8 mouse cellular contexts compared by ENCODE assay signal in the genomic region with DNA sequence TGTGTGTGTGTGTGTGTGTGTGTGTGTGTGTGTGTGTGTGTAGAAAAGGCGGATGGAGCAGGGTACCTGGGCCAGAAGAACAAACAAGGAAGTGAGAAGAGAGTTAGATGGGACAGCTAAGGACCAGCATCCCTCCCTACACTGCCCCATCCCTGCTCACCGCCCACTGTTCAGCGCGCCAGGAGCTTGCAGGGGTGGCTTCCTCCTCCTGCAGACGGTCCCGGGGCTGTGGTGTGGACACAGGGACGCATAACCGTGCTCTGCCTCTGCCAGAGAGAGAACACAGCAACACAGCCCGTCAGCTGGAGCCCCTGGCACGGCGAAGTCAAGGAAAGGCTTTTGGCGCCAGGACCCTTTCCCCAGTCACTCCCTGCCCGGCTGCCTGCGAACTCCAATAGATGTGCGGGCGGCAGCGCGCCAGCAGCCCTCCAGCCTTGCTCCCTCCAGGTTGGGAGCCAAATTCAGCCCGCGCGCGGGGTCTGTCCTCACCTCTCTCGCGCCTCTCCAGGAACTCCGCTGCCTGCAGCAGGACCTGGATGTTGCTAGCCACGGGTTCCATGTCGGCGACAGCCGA. TPM values are rescaled to one million over a fixed set of nuclear protein-coding genes. Genes with fewer than 3 reads are reported as not detected.
DNase-seq lines count a peak whose midpoint lies in the region; ATAC-seq lines count a peak whose summit lies in the region.

No protein-coding gene starts in this region.

- H3K4me3 ChIP-seq in forebrain, embryonic 16.5 days (replicated peaks; ENCODE audit: low read length): peak overlapping the region; percentile 93
- H3K4me3 ChIP-seq in neural tube, embryonic 15.5 days (replicated peaks): peak overlapping the region; percentile 83

- H3K4me1 ChIP-seq in forebrain, embryonic 16.5 days (replicated peaks; ENCODE audit: control insufficient read depth, insufficient read depth, low read length): peaks cover 33% of the 10 kb centered on the region
- H3K4me1 ChIP-seq in neural tube, embryonic 15.5 days: peaks cover 40% of the 10 kb centered on the region

- ATAC-seq in cerebellum, adult (ENCODE audit: insufficient number of reproducible peaks, low FRiP score, low TSS enrichment): no peak
- peak; percentile 19 for ATAC-seq in forebrain, embryonic 16.5 days
- ATAC-seq in neural tube, embryonic 15.5 days (ENCODE audit: low FRiP score): peak; percentile 25

- DNase-seq in cerebellum, adult 11-12 months: peak; percentile 60
- peak; percentile 31 for DNase-seq in right cerebral cortex, adult 18-20 months
- no peak for DNase-seq in right cerebral cortex, postnatal 25 days
- peak; percentile 55 for DNase-seq in liver
- no peak for DNase-seq in retina, embryonic 14.5 days (ENCODE audit: low spot score)

- H3K9ac ChIP-seq in forebrain, embryonic 16.5 days (replicated peaks; ENCODE audit: low read depth, low read length): peak overlapping the region; percentile 76
- peak overlapping the region; percentile 63 for H3K9ac ChIP-seq in neural tube, embryonic 15.5 days (replicated peaks)

- no peaks in the 10 kb centered on the region for H3K27me3 ChIP-seq in forebrain, embryonic 16.5 days (replicated peaks; ENCODE audit: control insufficient read depth, insufficient read depth, low read length)
- no peaks in the 10 kb centered on the region for H3K27me3 ChIP-seq in neural tube, embryonic 15.5 days (replicated peaks)

- peaks cover 15% of the 10 kb centered on the region for H3K36me3 ChIP-seq in forebrain, embryonic 16.5 days (ENCODE audit: control insufficient read depth, insufficient read depth)
- H3K36me3 ChIP-seq in neural tube, embryonic 15.5 days: peaks cover 17% of the 10 kb centered on the region

- 1% methylated on average over 29 of the region's 29 CpGs for WGBS in forebrain, embryonic 16.5 days
- WGBS in neural tube, embryonic 15.5 days: under 1% methylated on average over 28 of the region's 29 CpGs

- peak overlapping the region; percentile 92 for H3K4me2 ChIP-seq in forebrain, embryonic 16.5 days (ENCODE audit: low read length)
- peak overlapping the region; percentile 98 for H3K4me2 ChIP-seq in neural tube, embryonic 15.5 days

- peak overlapping the region; percentile 80 for H3K27ac ChIP-seq in forebrain, embryonic 16.5 days (ENCODE audit: low read length)
- peak overlapping the region; percentile 82; the same call in 1 of the 2 replicates for H3K27ac ChIP-seq in neural tube, embryonic 15.5 days (replicated peaks)

- H3K9me3 ChIP-seq in forebrain, embryonic 16.5 days (ENCODE audit: control insufficient read depth, low read length): no peaks in the 10 kb centered on the region
- no peaks in the 10 kb centered on the region for H3K9me3 ChIP-seq in neural tube, embryonic 15.5 days (replicated peaks)

RNA-seq across cellular contexts. Expression of gene Mxd3, which starts 0.4 kb away (rescaled TPM):
- polyA plus RNA-seq in forebrain, embryonic 16.5 days (2015; fragmentation: Nextera tagmentation; extraction: Ambion mirVana): 22.1 and 23.9 TPM in 2 replicates
- 9.3 and 11.4 TPM in 2 replicates for polyA plus RNA-seq in neural tube, embryonic 15.5 days (2015; fragmentation: Nextera tagmentation; extraction: Ambion mirVana)

RNA-seq across cellular contexts. Expression of gene Rab24, which starts 7.5 kb away (rescaled TPM):
- 104 and 109 TPM in 2 replicates for polyA plus RNA-seq in forebrain, embryonic 16.5 days (2015; fragmentation: Nextera tagmentation; extraction: Ambion mirVana)
- polyA plus RNA-seq in neural tube, embryonic 15.5 days (2015; fragmentation: Nextera tagmentation; extraction: Ambion mirVana): 97.0 and 102 TPM in 2 replicates

RNA-seq across cellular contexts. Expression of gene Prelid1, which starts 8.9 kb away (rescaled TPM):
- polyA plus RNA-seq in forebrain, embryonic 16.5 days (2015; fragmentation: Nextera tagmentation; extraction: Ambion mirVana): 288 and 303 TPM in 2 replicates
- polyA plus RNA-seq in neural tube, embryonic 15.5 days (2015; fragmentation: Nextera tagmentation; extraction: Ambion mirVana): 311 and 344 TPM in 2 replicates

RNA-seq across cellular contexts. Expression of gene Lman2, which starts 33.4 kb away (rescaled TPM):
- polyA plus RNA-seq in forebrain, embryonic 16.5 days (2015; fragmentation: Nextera tagmentation; extraction: Ambion mirVana): 56.3 and 59.7 TPM in 2 replicates
- polyA plus RNA-seq in neural tube, embryonic 15.5 days (2015; fragmentation: Nextera tagmentation; extraction: Ambion mirVana): 44.9 and 57.7 TPM in 2 replicates

RNA-seq across cellular contexts. Expression of gene Rgs14, which starts 40.3 kb away (rescaled TPM):
- polyA plus RNA-seq in forebrain, embryonic 16.5 days (2015; fragmentation: Nextera tagmentation; extraction: Ambion mirVana): 0.71 and 1.4 TPM in 2 replicates
- 0.81 and 2.6 TPM in 2 replicates for polyA plus RNA-seq in neural tube, embryonic 15.5 days (2015; fragmentation: Nextera tagmentation; extraction: Ambion mirVana)

Comparison
In these comparisons a context has a peak if more than half of its experiments do, and no peak if none do; other contexts are left out.
1. DNase-seq: peak in cerebellum, adult 11-12 months (single experiment), right cerebral cortex, adult 18-20 months (single experiment) and liver (single experiment); none in right cerebral cortex, postnatal 25 days (single experiment) and retina, embryonic 14.5 days (single experiment).